Mouse (Mus musculus) monocyte, adult 5-6 weeks (primary cell): ENCODE measurements around the gene Rbm18. TPM values are rescaled to one million over a fixed set of nuclear protein-coding genes. Genes with fewer than 3 reads are reported as not detected.

Source experiments
- ATAC-seq: fragments of 153-309, 156-312 bp; replicated peaks from 2 replicates; pipeline ENCODE4 v1.8.0; 2017; ENCODE audit warnings: mild to moderate bottlenecking; ENCODE audit not compliant: low TSS enrichment, insufficient number of reproducible peaks, severe bottlenecking, poor library complexity, low FRiP score
- total RNA-seq: library from RNA; stranded (forward); fragments of 200-1000, 200-491, 200-594 nt; gene quantifications from 3 replicates; pipeline ENCODE4 v1.2.3, GENCODE M21; 2017

The Rbm18 gene
- total RNA-seq, 1 experiment from 2014 or later: 28.6 TPM

- ATAC-seq: no peak
These were observed 53.6 kb downstream of the Rbm18 start for GRCm38 (mm10) chr2:36082802-36083580.

- ATAC-seq: no peak
These were observed 55.1 kb downstream of the Rbm18 start for GRCm38 (mm10) chr2:36081446-36081845.

GRCm38 (mm10) chr2:36077160-36077761 is 59.3 kb downstream of the Rbm18 start:
- no peak for ATAC-seq

- no peak for ATAC-seq
These were observed 61.4 kb downstream of the Rbm18 start for GRCm38 (mm10) chr2:36075210-36075609.

GRCm38 (mm10) chr2:36073781-36074180 is 62.8 kb downstream of the Rbm18 start:
- no peak for ATAC-seq

- no peak for ATAC-seq
These were observed 64.8 kb downstream of the Rbm18 start for GRCm38 (mm10) chr2:36071660-36072305.

GRCm38 (mm10) chr2:36067132-36067531 is 69.4 kb downstream of the Rbm18 start:
- ATAC-seq: no peak

Other genes with a start within 250 kb of the Rbm18 start
- gene Ttll11, start 156.9 kb downstream of the Rbm18 start, total RNA-seq: 1.6 TPM in 1 of 3 replicates, not detected in the others
- 26.1 to 34.0 TPM (median 32.9 TPM) in 3 replicates for gene Ndufa8, start 87.4 kb downstream of the Rbm18 start, total RNA-seq
- gene Morn5, start 87.3 kb downstream of the Rbm18 start, total RNA-seq: not detected in 3 replicates
- not detected in 3 replicates for gene Lhx6, start 31.4 kb downstream of the Rbm18 start, total RNA-seq
- 10.9 to 28.0 TPM (median 13.3 TPM) in 3 replicates for gene Mrrf, start 384 bp downstream of the Rbm18 start, total RNA-seq
- gene Ptgs1, start 93.7 kb upstream of the Rbm18 start, total RNA-seq: 1.8 to 7.6 TPM (median 4.1 TPM) in 3 replicates
- gene Olfr338, start 236.7 kb upstream of the Rbm18 start, total RNA-seq: not detected in 3 replicates